Mouse (Mus musculus) brain, embryonic 18.5 days (tissue): ENCODE data around the gene Them4.

Source experiments
- DNase-seq: peaks from one replicate; pipeline ENCODE4 v3.0.0-alpha.2; 2012; ENCODE audit warnings: low read depth, low spot score

The Them4 gene

GRCm38 (mm10) chr3:94368631-94369030 lies 58.7 kb downstream of the Them4 start:
- no peak for DNase-seq

GRCm38 (mm10) chr3:94369709-94370108 lies 59.8 kb downstream of the Them4 start:
- no peak for DNase-seq

- no peak for DNase-seq
Measured at GRCm38 (mm10) chr3:94371637-94372036, 61.7 kb downstream of the Them4 start.

- DNase-seq, result no peak
Measured at GRCm38 (mm10) chr3:94372038-94372437, 62.1 kb downstream of the Them4 start.

- DNase-seq, result no peak
Measured at GRCm38 (mm10) chr3:94372641-94373040, 62.8 kb downstream of the Them4 start, which contains the start of gene Rorc. TSS of gene Rorc (plus strand) at chr3:94372794.

- DNase-seq, result no peak
Measured at GRCm38 (mm10) chr3:94373090-94373489, 63.2 kb downstream of the Them4 start.

- no peak for DNase-seq
Measured at GRCm38 (mm10) chr3:94373597-94374011, 63.7 kb downstream of the Them4 start.

- DNase-seq, result no peak
Measured at GRCm38 (mm10) chr3:94374636-94375035, 64.7 kb downstream of the Them4 start.

- no peak for DNase-seq
Measured at GRCm38 (mm10) chr3:94375146-94375545, 65.3 kb downstream of the Them4 start.

- DNase-seq, result no peak
Measured at GRCm38 (mm10) chr3:94375861-94376260, 66.0 kb downstream of the Them4 start.

GRCm38 (mm10) chr3:94377028-94377923 lies 67.4 kb downstream of the Them4 start:
- DNase-seq, result no peak

GRCm38 (mm10) chr3:94379831-94380510 lies 70.1 kb downstream of the Them4 start:
- DNase-seq, result no peak
